Mouse (Mus musculus) c-Kit-negative CD71-positive TER-119-positive erythroid progenitor cells, embryonic 14.5 days (primary cell): ENCODE data around the gene Bbs9.
A peak's percentile ranks its signal among the peaks of the same experiment; 100 is the strongest.

Source experiments
- DNase-seq: peaks from one replicate; pipeline ENCODE4 v3.0.0-alpha.2; 2013; ENCODE audit warnings: low read depth, low spot score

Bbs9 gene

GRCm38 (mm10) chr9:22468170-22468898, 7.2 kb upstream of the Bbs9 start:
- DNase-seq = peak; percentile 71

- no peak for DNase-seq
Measured at GRCm38 (mm10) chr9:22468899-22469259, 6.6 kb upstream of the Bbs9 start.

DNA sequence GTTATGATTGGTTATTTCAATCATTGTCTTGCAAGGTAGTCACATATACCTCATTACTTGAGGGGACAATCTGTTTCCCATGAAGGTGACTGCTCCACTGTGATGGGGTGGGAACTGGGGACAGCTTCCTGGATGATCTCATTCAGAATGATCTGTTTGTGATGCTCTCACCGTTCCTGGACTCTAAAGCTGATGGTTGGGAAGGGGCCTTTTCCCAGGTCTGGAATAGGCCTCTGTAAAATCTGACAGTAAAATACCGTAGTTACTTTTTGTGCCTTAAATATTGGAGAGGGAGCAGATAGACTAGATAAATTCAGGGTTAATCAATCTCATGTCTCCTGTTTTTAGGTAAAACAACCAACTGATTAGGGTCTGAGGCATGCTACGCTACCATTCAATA, 5.9 kb upstream of the Bbs9 start, which contains the start of gene Rp9:
Gene Rp9 (minus strand): TSS at position 101 of the 400 bp plus-strand sequence.
- no peak for DNase-seq

DNA sequence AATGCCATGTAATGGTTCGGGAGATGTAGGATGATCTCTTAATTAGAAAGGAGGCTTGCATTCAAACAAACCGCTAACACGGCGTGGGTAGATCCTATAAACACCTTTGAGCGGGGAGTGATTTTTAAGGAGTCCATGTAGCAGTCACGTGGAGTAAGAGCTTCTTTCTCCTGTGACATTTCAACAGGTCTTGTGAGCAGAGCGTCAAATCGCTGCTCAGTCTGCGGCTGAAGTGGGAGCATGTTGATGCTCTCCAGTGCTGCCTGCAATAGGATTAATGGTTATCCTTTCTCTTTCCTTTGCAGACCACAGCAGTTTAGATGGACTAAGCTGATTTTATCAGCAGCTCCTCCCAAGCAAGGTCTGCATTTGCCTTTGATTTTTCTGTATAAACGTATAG, 750 bp downstream of the Bbs9 start:
- DNase-seq = no peak

DNA sequence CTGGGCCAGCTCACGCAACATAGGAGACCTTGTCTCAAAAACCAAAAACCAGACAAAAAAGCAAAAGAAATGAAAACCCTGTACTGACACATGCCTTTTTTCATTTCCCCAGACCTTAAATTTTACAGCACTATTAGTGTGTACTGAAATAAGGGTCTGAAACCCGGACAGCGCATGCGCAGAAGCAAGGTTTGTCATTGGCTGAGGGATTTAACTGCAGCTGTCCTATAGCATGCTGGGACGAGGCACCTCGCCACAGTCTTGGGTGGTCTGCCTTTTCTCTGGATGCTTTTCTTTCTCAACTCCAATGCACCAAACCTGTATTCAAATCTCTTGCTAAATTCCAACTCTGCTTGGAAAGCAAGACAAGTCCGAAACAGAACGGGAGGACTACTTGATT, 3.4 kb downstream of the Bbs9 start:
- no peak for DNase-seq

DNA sequence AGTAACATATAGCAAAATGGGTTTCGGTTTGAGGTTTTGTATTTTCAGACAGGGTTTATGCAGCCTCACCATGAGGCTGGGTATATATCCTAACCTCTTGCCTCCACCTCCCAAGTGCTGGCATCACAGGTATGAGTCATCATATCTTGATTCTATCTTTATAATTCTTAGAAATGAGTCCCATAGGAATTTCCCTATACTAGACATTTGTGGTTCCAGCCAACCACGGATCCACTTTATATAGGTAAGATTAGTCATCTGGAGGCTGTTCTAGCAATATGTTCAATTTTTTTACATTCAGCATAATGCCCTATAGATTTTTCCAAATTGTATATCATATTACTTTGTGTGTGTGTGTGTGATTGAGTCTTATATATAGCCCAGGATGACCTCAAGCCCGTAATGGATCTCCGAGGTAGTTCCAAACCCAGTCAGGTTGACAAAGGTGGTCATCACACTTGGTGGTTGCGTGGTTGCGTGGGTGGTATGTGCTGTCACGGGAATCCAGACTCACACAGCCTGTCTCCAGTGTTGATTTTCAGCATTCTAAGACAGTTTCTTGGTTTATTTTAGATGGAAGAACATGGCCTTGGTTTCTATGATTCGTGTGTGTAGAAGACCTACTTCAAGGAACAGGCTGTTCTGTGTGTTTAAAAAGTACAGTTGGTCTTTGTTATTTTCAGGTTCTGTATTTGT, 8.5 kb downstream of the Bbs9 start:
- DNase-seq = no peak

DNA sequence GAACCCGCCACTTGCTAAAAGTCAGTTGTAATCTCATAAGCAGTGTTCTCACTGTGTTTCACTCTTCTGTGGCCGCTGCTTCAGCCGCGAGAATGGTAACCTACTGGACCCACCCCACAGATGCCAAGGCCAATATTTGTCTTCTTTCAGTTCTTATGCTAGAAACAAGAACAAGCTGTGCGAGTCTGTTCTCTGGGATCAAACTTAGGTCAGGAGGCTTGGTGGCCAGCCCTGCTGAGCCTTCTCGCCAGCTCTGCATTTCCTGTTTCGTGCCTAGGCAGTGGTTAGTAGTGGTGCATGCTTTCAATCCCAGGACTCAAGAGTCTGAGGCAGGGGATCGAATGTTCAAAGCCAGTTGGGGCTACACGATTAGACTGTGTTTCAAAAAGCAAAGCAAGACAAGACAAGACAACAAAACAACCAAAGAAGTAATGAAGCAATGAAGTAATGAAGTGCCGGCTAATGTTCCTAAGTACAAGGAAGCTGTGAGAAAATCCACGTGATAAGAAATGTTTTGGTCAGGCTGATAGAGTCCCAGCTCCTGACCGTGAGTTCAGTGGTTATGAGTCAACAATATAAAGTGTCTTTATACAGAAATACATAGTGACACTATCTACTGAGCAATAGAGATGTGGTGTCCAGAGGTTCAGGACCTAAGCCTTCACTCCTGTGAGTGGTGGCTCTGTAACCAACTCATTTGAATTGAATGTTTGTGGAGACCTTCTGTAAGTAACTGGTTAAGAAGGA, 9.2 kb downstream of the Bbs9 start:
- DNase-seq = no peak

GRCm38 (mm10) chr9:22486211-22486610, 10.7 kb downstream of the Bbs9 start:
- no peak for DNase-seq

DNA sequence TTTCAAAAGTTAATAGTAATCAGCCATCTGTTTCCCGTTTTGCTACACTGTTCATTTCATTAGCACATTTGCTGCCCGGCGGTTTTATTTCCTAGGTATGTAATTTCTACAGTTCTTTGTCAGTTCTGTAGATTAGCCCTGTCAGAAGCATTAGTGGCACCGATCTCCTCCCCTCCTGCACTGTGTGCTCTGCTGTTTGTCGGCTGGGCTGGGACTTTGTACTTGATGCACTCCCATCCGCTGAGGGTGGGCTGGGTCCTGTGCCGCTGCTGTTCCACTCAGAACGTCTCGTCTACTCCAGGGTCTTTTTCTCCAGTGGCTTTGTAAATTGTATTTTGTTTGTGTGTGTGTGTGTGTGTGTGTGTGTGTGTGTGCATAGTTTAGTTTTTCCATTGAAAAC, 13.4 kb downstream of the Bbs9 start:
- DNase-seq = no peak

DNA sequence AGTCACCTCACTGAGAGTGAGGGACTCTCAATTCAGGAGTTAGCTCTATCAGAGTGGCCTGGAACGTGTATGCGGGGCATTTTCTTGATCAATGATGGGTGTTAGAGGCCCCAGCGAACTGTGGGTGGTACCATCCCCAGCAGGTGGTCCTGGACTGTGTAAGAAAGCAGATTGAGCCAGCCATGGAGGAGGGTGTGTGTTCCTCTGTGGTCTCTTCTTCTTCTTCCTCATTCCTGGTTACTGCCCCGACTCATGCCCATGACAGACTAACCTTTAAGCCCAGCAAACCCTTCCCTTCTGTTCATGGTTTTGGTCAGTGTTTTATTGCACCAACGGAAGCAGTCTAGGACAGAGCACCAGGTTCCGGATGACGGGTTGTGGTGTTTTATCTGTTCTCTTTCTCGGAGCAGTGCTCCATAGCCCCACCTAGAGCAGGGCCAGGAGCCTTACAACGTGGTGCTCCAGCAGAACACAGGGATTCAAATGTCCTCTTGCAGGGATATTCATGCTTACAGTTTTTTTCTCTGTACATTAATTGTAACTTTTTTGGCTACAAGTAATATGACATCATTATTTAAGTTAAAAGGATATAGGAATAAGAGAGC, 18.8 kb downstream of the Bbs9 start:
- DNase-seq = no peak

GRCm38 (mm10) chr9:22495133-22495532, 19.6 kb downstream of the Bbs9 start:
- DNase-seq = no peak

DNA sequence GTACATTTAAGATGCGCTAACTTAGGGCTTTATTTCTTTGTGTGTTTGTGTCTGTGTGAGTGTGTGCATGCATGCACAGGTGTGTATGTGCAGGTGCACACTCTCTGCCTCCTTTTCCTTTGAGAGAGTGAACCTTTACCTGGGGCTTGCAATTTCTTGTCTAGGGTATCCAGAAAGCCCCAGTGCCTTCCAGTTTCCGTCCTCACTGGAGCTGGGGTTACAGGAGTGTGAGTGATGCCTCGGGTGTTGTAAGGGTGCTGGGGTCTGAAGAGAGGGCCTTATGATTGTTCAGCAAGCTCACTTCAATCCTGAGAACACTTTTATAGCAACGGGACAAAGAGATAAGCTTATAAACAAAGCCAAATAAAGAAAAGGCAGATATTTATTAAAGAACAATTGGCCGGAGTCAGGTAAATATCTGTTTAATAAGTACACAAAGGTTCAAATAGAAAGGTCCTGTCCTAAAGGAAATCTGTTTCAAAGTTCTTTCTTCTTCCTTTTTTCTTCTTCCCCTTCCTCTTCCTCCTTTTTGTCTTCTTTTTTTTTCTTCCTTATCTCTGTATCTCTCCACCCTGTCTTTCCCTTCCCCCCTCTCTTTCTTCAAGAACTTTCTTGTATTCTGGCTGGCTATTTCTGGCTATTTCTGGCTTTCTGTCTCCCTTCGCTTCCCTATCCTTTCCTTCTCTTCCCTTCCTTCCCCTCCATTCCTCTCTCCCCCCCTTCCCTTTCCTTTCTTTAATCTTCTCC, 21.7 kb downstream of the Bbs9 start:
- DNase-seq = no peak

GRCm38 (mm10) chr9:22502972-22503371, 27.5 kb downstream of the Bbs9 start:
- DNase-seq = no peak

DNA sequence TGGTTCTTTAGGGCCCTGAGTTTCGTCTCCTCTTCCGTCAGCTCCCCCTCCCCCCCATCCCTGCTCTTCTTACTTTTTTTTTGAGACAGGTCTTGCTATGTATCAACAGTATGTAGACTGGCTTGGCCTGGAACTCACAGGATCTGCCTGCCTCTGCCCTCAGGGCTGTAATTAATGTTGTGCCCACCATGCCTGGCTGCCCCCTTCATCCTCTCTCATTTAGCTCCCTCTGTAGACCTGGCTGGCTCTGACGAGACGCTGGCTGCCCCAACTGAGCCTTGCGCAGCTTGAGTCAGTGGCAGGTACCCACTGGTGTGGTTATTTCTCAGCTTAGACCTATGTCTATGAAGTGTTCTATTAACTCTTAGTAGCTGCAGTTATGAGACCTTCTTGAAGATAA, 28.1 kb downstream of the Bbs9 start:
- DNase-seq = no peak

DNA sequence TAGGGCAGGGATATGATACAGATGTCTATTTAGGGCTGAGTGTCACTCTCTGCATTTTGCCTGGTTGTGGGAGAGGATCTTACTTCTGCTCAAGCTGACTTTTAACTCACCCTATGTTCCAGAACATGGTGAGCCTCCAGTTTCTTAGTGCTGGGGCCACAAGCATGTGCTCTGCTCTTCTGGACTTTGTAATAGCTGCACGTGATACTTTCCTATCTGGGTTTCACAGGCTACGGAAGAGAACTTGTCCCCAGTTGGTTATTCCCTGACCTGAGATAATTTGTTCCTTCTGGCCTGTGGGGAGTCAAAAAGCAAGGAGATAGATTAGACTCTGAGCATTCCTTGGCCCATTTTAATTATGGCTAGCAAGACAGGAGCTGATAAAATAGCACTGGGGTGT, 30.1 kb downstream of the Bbs9 start:
- no peak for DNase-seq

DNA sequence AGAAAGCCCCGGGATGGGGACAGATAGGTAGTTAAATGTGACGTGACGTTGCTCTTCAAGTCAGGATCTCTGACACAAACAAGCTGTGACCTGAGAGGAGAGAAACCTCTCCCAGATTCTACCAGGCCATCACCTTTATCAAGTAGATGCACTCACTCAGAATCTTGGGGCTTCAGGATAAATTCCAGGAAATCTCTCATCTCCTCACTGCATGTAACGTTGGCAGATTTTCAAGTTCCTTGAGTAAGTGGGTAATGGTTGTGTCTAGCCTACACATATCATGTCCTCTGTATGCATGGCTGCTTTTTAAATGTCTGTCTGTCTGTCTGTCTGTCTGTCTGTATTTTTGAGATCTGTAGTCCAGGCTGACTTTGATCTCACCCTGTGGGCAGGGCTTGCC, 39.6 kb downstream of the Bbs9 start:
- DNase-seq = no peak

DNA sequence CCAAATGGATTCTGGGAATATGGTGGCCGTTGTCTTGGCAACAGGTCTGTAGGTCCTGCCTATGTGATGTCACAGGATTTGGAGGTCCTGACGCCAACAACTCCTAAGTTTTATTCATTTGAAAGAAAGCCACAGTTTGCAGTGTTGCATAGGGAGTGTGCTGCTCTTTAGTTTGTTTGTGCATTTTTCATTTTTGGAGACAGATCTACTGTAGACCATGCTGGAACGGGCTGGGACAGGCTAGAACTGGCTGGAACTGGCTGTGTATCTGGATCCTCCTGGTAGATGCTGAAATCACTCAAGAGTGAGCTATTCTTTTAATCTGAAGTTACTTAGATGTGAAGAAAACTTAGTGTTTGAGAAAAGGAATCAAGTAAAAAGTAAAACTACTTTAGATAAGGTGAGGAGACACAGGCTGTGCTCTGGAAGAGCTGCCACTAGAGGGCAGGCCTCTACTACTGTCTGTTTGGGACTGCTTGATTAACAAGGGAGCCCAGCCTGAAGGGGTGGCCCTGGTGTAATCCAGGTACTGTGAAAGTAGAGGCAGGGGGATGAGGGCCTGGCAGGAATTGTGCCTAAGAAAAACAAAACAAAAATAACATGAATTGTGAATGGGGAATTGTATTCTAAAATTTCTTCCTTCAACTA, 43.0 kb downstream of the Bbs9 start:
- DNase-seq = no peak

- DNase-seq = no peak
Measured at GRCm38 (mm10) chr9:22523460-22523859, 47.9 kb downstream of the Bbs9 start.

GRCm38 (mm10) chr9:22530734-22531489, 55.4 kb downstream of the Bbs9 start:
- DNase-seq = no peak

DNA sequence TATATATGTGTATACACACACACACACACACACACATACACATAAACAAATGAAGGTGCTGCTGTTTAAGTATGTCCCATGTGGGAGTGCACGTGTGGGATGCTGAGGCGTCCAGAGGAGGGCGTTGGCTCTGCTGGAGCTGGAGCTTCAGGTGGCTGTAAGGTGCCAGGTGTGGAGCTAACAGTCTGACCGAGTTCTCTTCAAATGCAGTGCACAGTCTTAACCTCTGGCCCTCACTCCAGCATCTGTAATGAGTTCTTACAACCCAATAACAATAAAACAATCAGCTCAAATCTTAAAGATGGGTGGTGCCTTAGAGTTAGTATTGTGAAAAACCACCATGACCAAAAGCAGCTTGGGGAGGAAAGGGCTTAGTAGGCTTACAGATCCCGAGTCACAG, 56.6 kb downstream of the Bbs9 start:
- DNase-seq = no peak
